Mouse (Mus musculus): Measurements from ENCODE around the gene Slc38a6. TPM values are rescaled to one million over a fixed set of nuclear protein-coding genes. Genes with fewer than 3 reads are reported as not detected.

Gene Slc38a6
- polyA plus RNA-seq, 1 experiment from 2014 or later: 20.7 TPM

DNA sequence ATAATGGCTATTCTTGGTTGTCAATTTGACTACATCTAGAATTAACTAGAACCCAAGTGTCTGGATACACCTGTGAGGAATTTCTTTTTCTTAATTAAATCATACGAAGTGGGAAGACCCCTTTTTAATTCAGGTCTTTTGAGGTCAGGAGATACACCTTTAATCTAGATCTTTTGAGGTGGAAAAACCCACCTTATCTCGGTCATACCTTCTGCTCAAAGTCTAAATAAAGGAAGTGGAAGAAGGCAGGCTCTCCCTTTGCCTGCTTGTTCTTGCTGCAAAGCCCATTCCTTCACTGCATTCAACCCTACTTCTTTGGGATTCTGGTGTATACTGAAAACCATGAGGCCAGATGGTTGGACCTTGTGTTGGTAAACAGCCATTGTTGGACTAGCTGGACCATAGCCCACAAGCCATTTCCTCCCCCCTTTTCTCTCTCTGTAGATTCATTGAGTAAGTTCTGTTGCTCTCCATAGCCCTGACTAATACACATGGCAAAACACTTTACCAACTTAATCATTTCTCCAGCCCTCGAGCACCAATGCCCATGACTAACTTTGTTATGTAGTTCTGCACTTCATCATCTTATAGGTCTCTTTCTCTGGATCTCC lies 115.0 kb downstream of the Slc38a6 start:
- no peak overlapping the region for H3K9ac ChIP-seq (replicated peaks; ENCODE audit: low read depth, low read length)
- H3K4me3 ChIP-seq (ENCODE audit: low read depth, low read length): no peak overlapping the region
- H3K36me3 ChIP-seq (ENCODE audit: control insufficient read depth, insufficient read depth, low read length): no peaks in the 10 kb centered on the region
- no peaks in the 10 kb centered on the region for H3K27me3 ChIP-seq (ENCODE audit: control insufficient read depth, insufficient read depth, low read length)
- H3K9me3 ChIP-seq (ENCODE audit: control insufficient read depth, low read length): no peaks in the 10 kb centered on the region
- no peak overlapping the region for H3K4me2 ChIP-seq (ENCODE audit: low read depth, low read length)
- whole genome bisulfite sequencing: 96% methylated on average over 3 of the region's 3 CpGs
- no peak for ATAC-seq (ENCODE audit: low read depth)
- no peaks in the 10 kb centered on the region for H3K4me1 ChIP-seq (ENCODE audit: control insufficient read depth, insufficient read depth, low read length)
- no peak overlapping the region for H3K27ac ChIP-seq (ENCODE audit: low read depth, low read length)

DNA sequence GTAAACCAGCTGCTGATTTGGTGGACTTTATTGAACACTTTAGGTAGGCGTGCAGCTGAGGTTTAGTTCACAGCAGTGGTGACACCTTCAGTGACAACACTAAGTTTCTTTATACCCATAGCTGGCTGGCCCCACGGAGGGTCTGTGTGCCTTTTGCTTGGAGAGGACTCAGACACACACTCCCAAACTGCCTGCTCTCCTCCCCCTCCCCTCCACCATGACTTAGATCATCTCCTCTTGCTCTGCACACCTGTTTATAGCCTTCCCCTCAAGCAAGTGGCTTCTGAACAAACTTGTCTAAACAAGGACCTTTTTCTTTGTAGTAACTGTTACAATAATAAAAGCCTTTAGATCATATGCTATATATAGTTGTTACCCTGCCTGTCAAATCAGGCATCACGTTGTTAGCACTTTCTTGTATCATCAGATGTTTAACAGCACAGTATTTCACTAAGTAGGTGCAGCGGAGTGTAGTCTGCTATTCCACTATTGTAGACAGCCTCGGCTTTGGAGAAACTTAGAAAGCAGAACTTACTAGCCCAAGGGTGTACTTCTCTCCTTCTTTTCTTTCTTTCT lies 115.6 kb downstream of the Slc38a6 start:
- 87% methylated on average over 5 of the region's 5 CpGs for WGBS

DNA sequence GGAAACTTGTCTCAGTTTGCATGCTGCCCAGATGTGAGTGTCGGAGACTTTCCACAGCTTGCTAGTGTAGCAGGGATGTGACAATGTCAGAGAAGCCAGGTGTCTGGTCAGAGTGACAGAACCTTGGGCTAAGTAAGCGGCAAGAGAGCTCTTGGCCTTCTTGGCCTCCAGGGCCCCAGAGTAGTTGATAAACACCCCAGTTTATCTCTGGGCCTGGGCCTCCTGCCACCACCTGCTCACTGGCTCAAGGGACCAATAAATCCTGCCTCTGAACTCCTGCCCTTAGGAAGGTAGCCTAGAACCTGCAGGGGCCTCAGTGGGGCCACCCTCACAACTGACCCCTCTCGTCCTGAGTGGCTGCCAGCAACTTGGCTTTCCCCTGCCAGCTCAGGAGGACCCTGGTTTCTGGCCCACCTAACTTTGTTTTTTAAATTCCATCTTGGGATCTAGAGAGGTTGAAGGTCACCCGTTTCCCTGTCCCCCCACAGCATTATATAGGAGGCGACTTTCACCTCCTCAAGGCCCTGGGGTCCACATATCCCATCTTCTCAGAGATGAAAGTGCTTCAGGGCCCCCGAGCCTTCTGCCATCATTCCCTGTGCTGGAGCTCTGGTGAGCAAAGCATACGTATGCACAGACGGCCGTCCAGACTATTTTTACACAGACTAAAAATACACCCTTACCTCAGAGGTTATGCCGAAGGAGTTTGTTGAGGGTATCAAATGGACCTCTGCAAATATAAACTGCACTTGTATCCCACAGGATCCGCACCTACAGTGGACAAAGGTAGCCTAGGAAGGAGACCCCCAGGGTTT lies 116.5 kb downstream of the Slc38a6 start:
- Histone ChIP-seq H3K4me1 (ENCODE audit: control insufficient read depth, insufficient read depth, low read length) (no peaks in the 10 kb centered on the region), H3K36me3 (ENCODE audit: control insufficient read depth, insufficient read depth, low read length) (no peaks in the 10 kb centered on the region), H3K27ac (ENCODE audit: low read depth, low read length) (no peak overlapping the region), H3K9me3 (ENCODE audit: control insufficient read depth, low read length) (no peaks in the 10 kb centered on the region), H3K9ac (replicated peaks; ENCODE audit: low read depth, low read length) (no peak overlapping the region), H3K4me3 (ENCODE audit: low read depth, low read length) (no peak overlapping the region), H3K4me2 (ENCODE audit: low read depth, low read length) (no peak overlapping the region), H3K27me3 (ENCODE audit: control insufficient read depth, insufficient read depth, low read length) (no peaks in the 10 kb centered on the region)
- ATAC-seq (ENCODE audit: low read depth): no peak
- 89% methylated on average over 11 of the region's 11 CpGs for WGBS

More for the DNA sequence above, 115.6 kb downstream of the Slc38a6 start:
- no peaks in the 10 kb centered on the region for H3K36me3 ChIP-seq (ENCODE audit: control insufficient read depth, insufficient read depth, low read length)
- H3K9ac ChIP-seq (replicated peaks; ENCODE audit: low read depth, low read length): no peak overlapping the region
- H3K4me2 ChIP-seq (ENCODE audit: low read depth, low read length): no peak overlapping the region
- no peaks in the 10 kb centered on the region for H3K9me3 ChIP-seq (ENCODE audit: control insufficient read depth, low read length)
- no peak for ATAC-seq (ENCODE audit: low read depth)
- H3K27me3 ChIP-seq (ENCODE audit: control insufficient read depth, insufficient read depth, low read length): no peaks in the 10 kb centered on the region
- no peaks in the 10 kb centered on the region for H3K4me1 ChIP-seq (ENCODE audit: control insufficient read depth, insufficient read depth, low read length)
- H3K27ac ChIP-seq (ENCODE audit: low read depth, low read length): no peak overlapping the region
- H3K4me3 ChIP-seq (ENCODE audit: low read depth, low read length): no peak overlapping the region

Other genes with a start within 250 kb of the Slc38a6 start
- 0.12 and 3.7 TPM in 2 replicates for gene Six1, start 232.9 kb upstream of the Slc38a6 start, polyA plus RNA-seq (2014; fragmentation: Nextera tagmentation; extraction: Ambion mirVana)
- 0.55 and 0.71 TPM in 2 replicates for gene Six4, start 173.3 kb upstream of the Slc38a6 start, polyA plus RNA-seq (2014; fragmentation: Nextera tagmentation; extraction: Ambion mirVana)
- 20.8 and 21.7 TPM in 2 replicates for gene Mnat1, start 163.1 kb upstream of the Slc38a6 start, polyA plus RNA-seq (2014; fragmentation: Nextera tagmentation; extraction: Ambion mirVana)
- gene Trmt5, start 69 bp upstream of the Slc38a6 start, polyA plus RNA-seq (2014; fragmentation: Nextera tagmentation; extraction: Ambion mirVana): 14.9 and 16.9 TPM in 2 replicates